Mouse (Mus musculus) hematopoietic stem cell, adult 5-6 weeks (primary cell): Measurements from ENCODE around the gene Ighmbp2. TPM values are rescaled to one million over a fixed set of nuclear protein-coding genes. Genes with fewer than 3 reads are reported as not detected.

Experiments
- ATAC-seq, 2 experiments: fragments of 125-278 bp in 1 of 2; replicated peaks in 1 of 2; 2 replicates each; pipeline ENCODE4 v1.8.0; 2016 to 2017; ENCODE audit warnings: inconsistent platforms in 2 of 2, mild to moderate bottlenecking in 2 of 2, moderate number of reproducible peaks in 2 of 2, low read depth in 1 of 2, moderate TSS enrichment in 1 of 2; ENCODE audit not compliant: low FRiP score in 2 of 2, poor library complexity in 2 of 2, severe bottlenecking in 2 of 2, insufficient read depth in 1 of 2, low TSS enrichment in 1 of 2
- total RNA-seq: library from RNA; stranded (forward); fragments of 172-1452, 232-1000 nt; gene quantifications from 2 replicates; pipeline ENCODE4 v1.2.3, GENCODE M21; 2017

Ighmbp2 gene
- total RNA-seq: 6.3 and 9.1 TPM in 2 replicates

- ATAC-seq: peak; percentile 86 to 90
Measured at GRCm38 (mm10) chr19:3282572-3283467, at the start of gene Ighmbp2, which contains the start of gene Mrpl21. Ighmbp2 (minus strand) TSS chr19:3283017. Mrpl21 (plus strand) TSS chr19:3282901.

DNA sequence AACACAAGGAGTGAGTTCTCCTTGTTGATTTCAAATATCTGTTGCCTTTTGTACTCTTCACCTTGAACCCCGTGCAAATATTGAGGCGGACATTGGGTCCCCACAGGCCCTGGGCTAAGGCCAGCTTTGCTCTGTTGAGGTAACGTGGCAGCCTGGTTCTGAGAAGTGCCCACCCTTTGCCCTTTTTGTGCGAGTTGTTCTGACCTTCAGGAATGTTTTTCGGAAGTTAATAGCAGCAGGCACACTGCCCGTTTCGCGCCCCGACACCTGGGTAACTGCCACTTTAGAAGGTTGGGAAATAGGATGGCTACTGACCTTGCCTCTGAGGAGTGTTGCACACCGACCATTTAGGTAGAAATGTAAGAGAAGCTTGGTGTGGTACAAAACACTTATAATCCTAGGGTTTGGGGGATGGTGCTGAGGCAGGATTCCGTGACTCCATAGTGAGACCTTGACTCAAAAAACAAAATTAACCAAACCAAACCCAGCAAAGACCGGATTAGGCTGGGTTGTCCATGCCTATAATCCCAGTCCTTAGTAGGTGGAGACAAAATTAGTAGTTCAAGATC, 43.7 kb upstream of the Ighmbp2 start:
- ATAC-seq: no peak

GRCm38 (mm10) chr19:3325771-3326478, 43.1 kb upstream of the Ighmbp2 start:
- ATAC-seq: no peak

- peak; percentile 43 to 50 for ATAC-seq
Measured at GRCm38 (mm10) chr19:3324931-3325711, 42.3 kb upstream of the Ighmbp2 start.

GRCm38 (mm10) chr19:3324271-3324811, 41.5 kb upstream of the Ighmbp2 start:
- no peak for ATAC-seq

- no peak; a peak in 1 of 4 replicates for ATAC-seq
Measured at GRCm38 (mm10) chr19:3323753-3324270, 41.0 kb upstream of the Ighmbp2 start.

DNA sequence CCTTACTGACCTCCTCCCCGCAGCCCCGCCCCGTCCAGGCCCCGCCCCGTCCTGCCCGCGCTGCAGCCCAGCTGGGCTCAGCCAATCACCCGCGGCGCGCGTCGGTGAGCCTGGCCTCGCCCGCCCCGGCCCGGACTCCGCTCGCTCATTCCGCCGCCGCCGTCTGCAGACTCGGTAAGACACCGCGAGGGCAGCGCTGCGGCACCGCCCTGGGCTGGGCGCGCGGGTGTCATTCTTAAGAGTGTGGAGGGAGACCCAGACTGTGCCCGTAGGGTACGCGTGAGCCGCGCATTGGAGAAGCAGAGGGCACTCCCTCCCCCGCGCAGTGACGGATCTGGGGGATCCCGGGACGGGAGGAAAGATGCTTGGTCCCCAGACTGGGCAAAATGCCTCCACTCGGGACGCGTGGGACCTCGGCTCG, 40.4 kb upstream of the Ighmbp2 start:
- peak; percentile 28 to 36 for ATAC-seq

DNA sequence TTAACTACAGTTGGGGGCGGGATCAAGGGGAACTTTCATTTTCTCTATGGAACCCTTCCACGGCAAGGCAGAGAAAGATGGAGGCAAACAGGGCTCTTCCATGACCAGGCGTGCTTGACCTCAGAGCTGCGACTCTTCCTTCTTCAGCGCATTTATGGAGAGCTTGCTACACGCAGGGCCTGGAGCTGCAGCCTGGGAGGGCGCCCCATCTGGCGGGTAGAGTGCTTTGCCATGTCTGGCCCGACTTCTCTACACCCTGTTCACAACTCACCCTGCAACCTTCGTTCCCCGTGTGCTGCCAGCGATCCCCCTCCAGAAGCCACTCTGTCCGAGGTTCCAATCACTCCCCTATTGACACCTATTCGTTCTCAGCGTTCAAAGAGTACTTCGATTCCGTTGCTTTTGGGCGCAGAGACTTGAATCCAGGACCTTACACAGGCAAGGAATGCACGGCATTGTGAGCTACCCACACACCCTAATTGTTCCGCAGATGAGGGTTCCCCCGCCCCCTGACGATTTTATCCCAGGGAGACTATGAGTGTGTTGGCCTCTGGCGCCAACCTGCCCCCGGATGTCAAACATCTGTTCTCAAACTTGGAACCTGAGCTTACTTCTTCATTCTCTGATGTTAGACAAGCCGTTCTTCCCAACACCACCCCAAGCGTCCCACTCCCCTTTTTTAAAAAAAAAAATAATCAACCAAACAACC, 39.6 kb upstream of the Ighmbp2 start, which contains the start of gene Cpt1a:
TSS of gene Cpt1a (plus strand) at position 74 of the 709 bp plus-strand sequence.
- ATAC-seq: peak; percentile 30 to 42

GRCm38 (mm10) chr19:3321617-3322016, 38.8 kb upstream of the Ighmbp2 start:
- peak; percentile 38 to 51 for ATAC-seq

DNA sequence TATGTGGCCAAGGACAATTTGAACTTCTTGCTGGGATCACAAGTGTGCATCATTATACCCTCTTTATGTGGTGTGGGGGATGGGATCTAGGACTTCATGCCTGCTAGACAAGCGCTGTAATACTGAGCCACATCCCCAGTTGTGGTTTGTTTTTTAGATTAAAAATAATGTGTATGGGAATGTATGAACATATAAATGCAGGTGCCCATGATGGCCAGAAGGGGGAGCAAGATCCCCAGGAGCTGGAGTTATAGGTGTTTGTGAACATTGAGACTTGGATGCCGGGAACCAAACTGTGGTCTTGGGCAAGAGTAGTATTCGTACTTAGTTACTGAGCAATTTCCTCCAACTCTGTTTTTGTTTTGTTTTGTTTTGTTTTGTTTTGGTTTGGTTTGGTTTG, 38.0 kb upstream of the Ighmbp2 start:
- no peak for ATAC-seq

- ATAC-seq: no peak
Measured at GRCm38 (mm10) chr19:3320086-3320485, 37.3 kb upstream of the Ighmbp2 start.

DNA sequence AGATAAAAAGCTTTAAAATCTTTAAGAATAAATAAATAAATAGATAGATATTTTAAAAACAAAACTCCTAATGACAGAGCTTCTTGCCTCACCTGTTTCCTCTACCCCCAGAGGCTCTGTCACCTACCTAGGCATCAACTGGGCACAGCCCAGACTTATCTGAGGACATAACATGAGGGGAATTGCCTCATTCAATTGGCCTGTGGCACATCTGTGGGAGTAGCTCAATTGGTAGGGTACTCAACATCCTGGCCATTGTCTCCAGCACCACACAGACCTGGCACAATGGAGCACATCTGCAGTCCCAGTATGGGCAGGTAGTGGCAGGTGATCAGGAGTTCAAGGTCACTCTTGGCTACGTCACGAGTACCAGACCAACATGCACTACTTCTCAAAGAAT, 36.5 kb upstream of the Ighmbp2 start:
- ATAC-seq: no peak

GRCm38 (mm10) chr19:3307175-3307949, 24.5 kb upstream of the Ighmbp2 start:
- no peak for ATAC-seq

DNA sequence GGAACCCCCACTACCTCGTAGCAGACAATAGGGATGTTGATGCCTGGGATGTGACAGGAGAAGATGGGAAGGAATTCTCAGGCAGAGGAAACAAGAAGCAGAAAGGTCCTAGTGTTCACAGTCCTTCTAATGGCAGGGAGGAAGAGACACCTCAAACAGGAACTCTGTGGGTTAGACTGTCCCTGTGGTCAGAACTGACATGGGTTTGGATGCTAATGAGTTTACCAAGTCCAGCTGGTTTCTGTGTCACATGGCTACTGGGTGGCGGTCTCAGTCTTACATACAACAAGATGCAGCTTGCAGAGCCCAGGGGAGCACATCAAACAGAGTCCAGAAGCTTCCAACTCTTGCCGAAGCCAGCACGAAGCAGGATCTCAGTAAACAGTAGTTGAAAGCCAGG, 21.2 kb upstream of the Ighmbp2 start:
- no peak for ATAC-seq

DNA sequence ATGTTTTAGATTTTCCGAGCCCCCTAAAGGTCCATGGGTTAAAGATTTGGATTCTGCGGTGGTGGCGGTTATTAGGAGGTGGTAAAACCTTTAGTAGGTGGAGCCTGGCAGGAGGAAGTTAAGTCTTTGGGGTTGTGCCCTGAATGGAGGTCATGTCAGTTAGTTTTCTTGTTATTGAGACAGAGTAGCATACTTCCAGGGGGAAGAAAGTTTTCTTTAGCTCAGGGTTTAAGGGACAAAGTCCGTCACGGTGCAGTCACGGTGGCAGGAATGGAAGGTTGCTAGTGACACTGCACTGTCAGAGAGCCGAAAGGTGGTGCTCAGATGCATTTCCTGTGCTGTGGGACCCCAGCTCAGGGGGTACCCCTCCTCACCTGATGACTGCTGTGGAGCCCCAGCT, 15.0 kb upstream of the Ighmbp2 start:
- no peak for ATAC-seq

DNA sequence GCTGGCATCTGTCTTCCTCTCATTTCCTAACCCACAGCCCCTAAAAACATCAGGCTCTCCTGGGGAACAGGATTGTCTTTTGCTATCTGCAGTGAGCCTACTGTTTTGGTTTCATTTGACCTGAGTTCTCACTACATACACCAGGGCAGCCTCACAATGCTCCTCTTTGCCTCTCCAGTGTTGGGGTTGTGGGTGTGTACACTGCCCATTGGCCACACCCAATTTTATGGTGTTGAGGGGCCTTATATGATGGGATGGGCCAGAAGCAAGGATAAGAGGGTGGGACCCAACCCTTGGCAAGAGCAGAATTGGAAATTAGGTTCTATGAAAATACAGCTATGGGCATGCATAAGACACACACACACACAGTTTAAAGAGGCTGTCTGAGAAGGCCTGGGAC, 14.2 kb upstream of the Ighmbp2 start:
- ATAC-seq: no peak
